Mouse (Mus musculus) frontal cortex, postnatal 14 days (tissue): ENCODE measurements around the gene Upp2.

Experiments
- DNase-seq, 2 experiments: peaks; one replicate each; pipeline ENCODE4 v3.0.0; 2022; ENCODE audit warnings: low spot score in 2 of 2

The Upp2 gene

GRCm38 (mm10) chr2:58551866-58552265, 15.2 kb upstream of the Upp2 start:
- DNase-seq, result no peak

- no peak for DNase-seq
These were observed 14.8 kb upstream of the Upp2 start for GRCm38 (mm10) chr2:58552296-58552695.

- DNase-seq, result no peak
These were observed 9.9 kb upstream of the Upp2 start for GRCm38 (mm10) chr2:58557045-58557845.

GRCm38 (mm10) chr2:58562137-58562536, 5.0 kb upstream of the Upp2 start:
- no peak for DNase-seq

GRCm38 (mm10) chr2:58565267-58565666, 1.8 kb upstream of the Upp2 start:
- no peak for DNase-seq

- no peak for DNase-seq
These were observed 1.1 kb upstream of the Upp2 start for GRCm38 (mm10) chr2:58566049-58566409.

- peak in 1 of 2 experiments; percentile 36 for DNase-seq
These were observed 560 bp upstream of the Upp2 start for GRCm38 (mm10) chr2:58566410-58567065.

GRCm38 (mm10) chr2:58567866-58568719, 995 bp downstream of the Upp2 start:
- DNase-seq, result no peak

- DNase-seq, result no peak
These were observed 1.9 kb downstream of the Upp2 start for GRCm38 (mm10) chr2:58568841-58569645.

- no peak for DNase-seq
These were observed 7.1 kb downstream of the Upp2 start for GRCm38 (mm10) chr2:58574167-58574566.

GRCm38 (mm10) chr2:58586311-58586710, 19.2 kb downstream of the Upp2 start:
- peak; percentile 53 to 65 for DNase-seq

GRCm38 (mm10) chr2:58589637-58590036, 22.5 kb downstream of the Upp2 start:
- DNase-seq, result no peak

- no peak for DNase-seq
These were observed 23.0 kb downstream of the Upp2 start for GRCm38 (mm10) chr2:58590055-58590454.

GRCm38 (mm10) chr2:58595350-58595749, 28.3 kb downstream of the Upp2 start:
- no peak for DNase-seq

GRCm38 (mm10) chr2:58596774-58597342, 29.8 kb downstream of the Upp2 start:
- DNase-seq, result no peak

GRCm38 (mm10) chr2:58597556-58597955, 30.5 kb downstream of the Upp2 start:
- DNase-seq, result no peak

- DNase-seq, result no peak
These were observed 32.5 kb downstream of the Upp2 start for GRCm38 (mm10) chr2:58599639-58600038.

GRCm38 (mm10) chr2:58601382-58601781, 34.3 kb downstream of the Upp2 start:
- no peak for DNase-seq

- no peak for DNase-seq
These were observed 36.3 kb downstream of the Upp2 start for GRCm38 (mm10) chr2:58603379-58603778.

- DNase-seq, result no peak
These were observed 37.7 kb downstream of the Upp2 start for GRCm38 (mm10) chr2:58604791-58605190.

GRCm38 (mm10) chr2:58613720-58614119, 46.6 kb downstream of the Upp2 start:
- DNase-seq, result no peak
